Mouse (Mus musculus) spleen, adult 2 months (tissue): ENCODE results near the gene Syn2.

Experiments used
- CTCF ChIP-seq: fragments of 200-500 bp; IDR thresholded peaks from 2 replicates; pipeline ENCODE4 v1.5.1; 2011; ENCODE audit warnings: mild to moderate bottlenecking, inconsistent platforms; ENCODE audit not compliant: insufficient read depth, insufficient read length, insufficient replicate concordance; ENCODE audit errors: extremely low read depth
- POLR2A ChIP-seq: fragments of 200-500 bp; IDR thresholded peaks from 2 replicates; pipeline ENCODE4 v1.6.1; 2011; ENCODE audit warnings: low read depth, low read length, inconsistent platforms

- TF ChIP-seq POLR2A (no peak), CTCF (no peak)
These were observed 76.1 kb downstream of the Syn2 start for GRCm38 (mm10) chr6:115210820-115211219.
